Mouse (Mus musculus) megakaryocyte-erythroid progenitor cell, adult 5-6 weeks (primary cell): ENCODE measurements around the gene Plekha8. TPM values are rescaled to one million over a fixed set of nuclear protein-coding genes. Genes with fewer than 3 reads are reported as not detected.

Experiments
- ATAC-seq: replicated peaks from 2 replicates; pipeline ENCODE4 v1.8.0; 2016; ENCODE audit warnings: mild to moderate bottlenecking, inconsistent platforms; ENCODE audit not compliant: severe bottlenecking, poor library complexity, low FRiP score, low TSS enrichment
- total RNA-seq, 2 experiments: library from RNA; stranded (forward) in 1 of 2; stranded (reverse) in 1 of 2; fragments of 200-1000, 215-1000 nt in 1 of 2; fragments of >200 nt in 1 of 2; fragmentation: Nextera tagmentation in 1 of 2; gene quantifications; 2 replicates each; pipeline ENCODE4 v1.2.3; 2014 to 2017

The Plekha8 gene
- total RNA-seq, 2 experiments from 2014 or later: 3.1 to 5.3 TPM

DNA sequence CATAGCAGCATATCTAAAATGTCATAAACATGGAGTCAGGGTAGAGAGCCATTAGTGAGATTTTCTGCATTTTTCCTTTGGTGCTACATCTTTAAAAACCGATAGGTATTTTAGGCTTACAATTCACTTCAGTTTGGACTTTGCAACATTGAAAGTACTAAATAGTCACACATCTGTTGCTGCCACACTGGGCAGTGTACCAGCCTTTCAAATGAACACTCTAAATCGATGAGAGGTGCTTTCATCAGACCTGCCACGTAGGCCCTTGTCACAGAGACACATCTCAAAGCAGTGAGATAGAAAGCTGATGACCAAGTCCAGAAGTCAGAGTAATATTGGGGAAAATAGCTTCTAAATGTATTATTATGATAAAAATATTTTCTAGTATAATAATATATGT is 33.5 kb downstream of the Plekha8 start:
- no peak for ATAC-seq

DNA sequence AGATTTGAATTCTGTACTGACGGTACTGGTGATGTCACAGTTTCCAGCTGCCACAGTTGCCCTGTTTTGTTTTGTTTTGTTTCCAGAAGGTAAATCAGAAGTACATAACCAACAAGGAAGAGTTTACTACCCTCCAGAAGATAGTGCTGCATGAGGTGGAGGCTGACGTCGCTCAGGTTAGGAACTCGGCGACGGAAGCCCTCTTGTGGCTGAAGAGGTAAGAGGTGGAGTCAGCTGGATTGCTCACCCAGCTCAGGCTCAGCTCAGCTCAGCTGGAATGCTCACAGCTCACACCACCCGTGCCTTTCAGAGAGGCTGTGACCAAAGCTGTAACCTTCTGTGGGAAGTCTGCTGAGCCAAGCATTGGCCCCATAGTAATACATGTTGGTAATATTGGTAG is 34.8 kb downstream of the Plekha8 start:
- peak; percentile 73 for ATAC-seq

DNA sequence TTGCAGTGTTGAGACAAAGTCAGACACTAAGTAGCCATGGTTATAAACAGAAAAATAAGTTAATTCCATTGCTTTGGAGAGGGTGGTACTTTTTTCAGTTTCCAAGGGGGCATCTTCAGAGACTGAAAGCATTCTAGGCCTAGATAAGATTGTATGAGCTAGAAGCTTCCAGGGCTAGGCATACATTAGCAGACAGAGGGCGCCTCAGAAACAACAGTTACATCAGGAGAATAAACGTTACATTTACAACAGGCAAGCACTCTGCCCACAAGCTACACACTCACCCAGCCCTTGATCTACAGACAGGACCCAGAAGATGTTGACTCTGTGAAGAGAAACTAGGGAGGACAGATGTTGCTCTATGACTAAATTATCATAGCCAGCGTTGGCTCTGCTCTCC is 36.6 kb downstream of the Plekha8 start:
- ATAC-seq: 0 out of 2 replicates have a peak, but pooled peaks have one; percentile 30

GRCm38 (mm10) chr6:54639877-54640276 is 45.0 kb downstream of the Plekha8 start:
- ATAC-seq: no peak

DNA sequence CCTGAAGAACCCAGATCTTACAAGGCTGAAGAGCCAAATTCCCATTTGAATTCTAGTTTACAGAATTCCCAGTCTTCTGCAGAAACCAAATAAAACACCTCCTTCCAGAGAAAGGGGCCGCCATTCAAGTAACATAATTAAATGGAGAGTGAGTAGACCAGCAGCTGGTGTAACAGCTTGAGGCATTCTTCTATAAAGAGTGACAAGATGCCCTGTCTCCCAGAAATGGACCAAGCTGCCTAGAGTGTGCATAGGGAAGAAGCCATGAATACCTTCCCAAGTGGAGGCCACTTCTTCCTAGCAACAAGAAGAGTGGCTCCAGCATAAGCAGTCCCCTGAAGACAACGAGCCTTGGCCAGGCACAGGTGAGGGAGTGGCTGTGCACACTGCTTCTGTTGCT is 47.0 kb downstream of the Plekha8 start:
- ATAC-seq: no peak

GRCm38 (mm10) chr6:54643181-54643580 is 48.3 kb downstream of the Plekha8 start:
- peak; percentile 86 for ATAC-seq

- ATAC-seq: no peak
Observed at GRCm38 (mm10) chr6:54655471-54656095, 60.7 kb downstream of the Plekha8 start.

DNA sequence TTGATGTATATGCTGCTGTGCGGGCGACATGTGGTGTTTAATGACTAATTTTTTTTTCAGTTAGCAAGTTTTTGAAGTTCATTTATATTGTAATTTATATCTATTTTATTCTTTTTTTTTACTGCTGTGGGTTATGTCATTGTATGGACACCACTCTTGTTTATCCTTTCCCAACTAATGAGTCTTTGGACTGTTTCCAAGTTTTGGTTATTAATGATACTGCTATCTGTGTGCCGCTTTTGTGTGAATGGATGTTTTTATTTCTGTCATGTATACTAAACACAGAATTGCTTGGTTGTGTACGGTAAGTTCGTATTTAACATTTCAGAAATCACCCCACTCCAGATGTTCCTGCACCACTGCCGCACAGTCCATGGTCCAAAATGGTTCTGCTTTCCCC is 63.0 kb downstream of the Plekha8 start:
- no peak for ATAC-seq

GRCm38 (mm10) chr6:54669868-54670267 is 75.0 kb downstream of the Plekha8 start:
- no peak for ATAC-seq

- no peak for ATAC-seq
Observed at GRCm38 (mm10) chr6:54672901-54673300, 78.0 kb downstream of the Plekha8 start.

GRCm38 (mm10) chr6:54679686-54680085 is 84.8 kb downstream of the Plekha8 start:
- peak; percentile 81 for ATAC-seq

DNA sequence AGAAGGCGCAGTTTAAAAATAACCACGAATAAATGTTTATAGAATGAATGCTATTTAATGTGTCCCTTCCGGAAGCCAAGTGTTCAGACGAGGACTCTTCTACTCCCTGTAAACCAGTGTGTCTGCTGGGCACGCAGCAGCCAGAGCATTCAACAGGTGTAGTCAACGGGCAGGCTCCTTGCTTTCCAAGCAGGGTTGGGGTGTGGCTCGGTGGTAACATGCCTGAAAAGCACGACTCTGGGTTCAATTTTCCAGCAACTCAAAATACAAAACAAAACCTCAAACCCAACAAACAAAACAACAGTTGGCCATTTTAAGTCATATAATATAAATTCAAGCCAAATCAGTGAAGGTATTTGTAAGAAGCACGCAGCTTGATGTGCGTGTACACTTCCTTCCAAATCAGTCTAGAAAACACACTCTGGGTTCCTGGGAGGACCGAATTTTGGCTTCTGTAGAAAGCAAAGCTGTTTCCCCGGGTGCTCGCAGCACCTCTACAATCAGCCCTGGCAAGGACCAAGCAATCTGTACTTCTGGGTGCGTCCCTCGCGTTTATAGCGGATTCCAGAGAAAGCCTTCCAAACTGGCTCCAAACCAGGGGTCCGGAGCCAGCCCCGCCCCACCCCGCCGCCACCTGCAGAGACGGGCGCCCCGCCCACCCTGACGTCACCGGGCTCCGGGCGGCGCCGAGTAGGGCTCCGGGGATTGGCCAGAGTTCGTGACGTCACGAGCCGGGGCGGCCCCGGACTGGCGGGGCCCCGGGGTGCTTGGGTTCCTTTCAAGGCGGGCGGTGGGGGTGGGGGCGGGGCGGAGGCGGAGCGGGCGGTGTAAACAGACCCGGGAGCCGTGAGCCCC is 86.2 kb downstream of the Plekha8 start, which contains the start of gene Mturn:
Mturn (plus strand) TSS at position 734 of the 855 bp plus-strand sequence.
- peak; percentile 60 for ATAC-seq

DNA sequence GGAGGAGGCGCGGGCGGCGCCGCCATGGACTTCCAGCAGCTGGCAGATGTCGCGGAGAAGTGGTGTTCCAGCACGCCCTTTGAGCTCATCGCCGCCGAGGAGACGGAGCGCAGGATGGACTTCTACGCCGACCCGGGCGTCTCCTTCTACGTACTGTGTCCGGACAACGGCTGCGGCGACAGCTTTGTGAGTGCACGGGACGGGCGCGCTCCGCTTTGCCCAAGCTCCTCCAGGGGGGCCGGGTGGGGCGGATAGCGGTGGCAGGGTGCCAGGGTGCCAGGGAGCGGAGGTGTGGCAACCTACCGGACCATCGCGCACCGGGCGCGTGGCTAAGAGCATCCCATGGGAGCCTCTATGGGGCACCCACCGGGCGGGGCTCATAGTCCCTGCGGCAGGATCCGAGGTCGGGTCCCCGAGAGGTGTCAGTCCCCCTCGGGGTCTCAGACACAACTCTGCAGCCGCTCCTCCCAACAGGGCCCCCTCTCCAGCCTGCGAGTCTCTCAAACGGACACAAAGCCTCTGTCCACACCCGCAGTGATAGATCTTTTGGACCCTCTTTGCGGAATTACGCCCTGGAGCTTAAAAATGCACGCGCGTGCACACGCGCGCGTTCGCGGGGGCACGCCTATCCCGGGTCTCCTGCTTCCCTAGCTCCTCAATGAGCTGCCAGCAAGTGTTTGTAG is 87.0 kb downstream of the Plekha8 start:
- ATAC-seq: no peak

DNA sequence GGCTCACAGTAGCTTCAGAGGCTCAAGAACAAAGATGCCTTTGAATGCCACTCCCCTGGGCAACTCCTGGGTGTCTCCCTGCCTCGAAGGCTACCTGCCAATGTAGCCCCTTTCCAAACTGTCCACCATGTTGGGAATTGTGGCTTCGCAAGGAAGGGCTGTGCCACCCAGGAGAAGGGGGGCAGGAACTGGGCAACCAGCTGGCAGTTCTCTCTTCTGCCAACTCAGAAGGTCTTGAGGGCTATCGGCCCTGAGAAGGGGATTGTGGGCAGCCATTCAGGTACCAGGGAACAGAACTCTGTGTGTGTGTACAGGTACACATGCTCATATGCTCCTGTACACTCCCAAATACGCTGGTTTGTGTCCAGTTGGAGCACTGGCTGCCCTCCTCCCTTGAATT is 89.2 kb downstream of the Plekha8 start:
- ATAC-seq: no peak

- ATAC-seq: peak; percentile 25
Observed at GRCm38 (mm10) chr6:54685103-54685502, 90.2 kb downstream of the Plekha8 start.

DNA sequence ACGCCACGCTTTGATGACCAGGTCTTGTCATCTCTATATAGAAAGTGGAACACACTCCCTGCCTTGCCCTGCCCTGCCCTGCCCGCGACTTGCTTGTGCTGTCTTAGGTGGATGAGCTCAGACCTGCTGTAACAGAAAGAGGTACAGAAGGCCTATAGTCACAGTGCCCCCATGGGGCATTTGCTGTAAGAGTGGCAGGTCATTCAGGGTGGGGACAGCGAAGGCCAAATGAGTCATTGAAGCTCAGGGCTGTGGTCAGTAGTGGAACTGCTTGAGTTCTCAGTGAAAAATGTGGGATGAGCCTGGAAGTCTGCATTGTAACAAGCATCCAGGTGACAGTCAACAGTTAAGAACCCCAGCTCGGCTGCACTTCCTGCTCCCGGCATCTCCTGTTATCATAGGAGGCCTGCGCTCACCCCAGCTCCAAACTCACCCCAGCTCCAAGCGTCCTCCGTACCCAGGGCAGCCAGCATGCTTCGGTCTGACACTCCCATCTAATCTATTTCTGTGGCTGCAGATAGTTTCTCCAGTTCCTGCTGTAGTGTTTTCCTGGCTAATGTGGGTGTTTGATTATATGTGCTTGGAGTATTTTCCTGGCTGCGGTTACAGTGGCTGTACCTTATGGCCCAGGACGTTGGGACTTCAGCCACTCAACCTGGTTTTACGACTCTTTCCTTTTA is 90.9 kb downstream of the Plekha8 start:
- peak; percentile 28 for ATAC-seq

DNA sequence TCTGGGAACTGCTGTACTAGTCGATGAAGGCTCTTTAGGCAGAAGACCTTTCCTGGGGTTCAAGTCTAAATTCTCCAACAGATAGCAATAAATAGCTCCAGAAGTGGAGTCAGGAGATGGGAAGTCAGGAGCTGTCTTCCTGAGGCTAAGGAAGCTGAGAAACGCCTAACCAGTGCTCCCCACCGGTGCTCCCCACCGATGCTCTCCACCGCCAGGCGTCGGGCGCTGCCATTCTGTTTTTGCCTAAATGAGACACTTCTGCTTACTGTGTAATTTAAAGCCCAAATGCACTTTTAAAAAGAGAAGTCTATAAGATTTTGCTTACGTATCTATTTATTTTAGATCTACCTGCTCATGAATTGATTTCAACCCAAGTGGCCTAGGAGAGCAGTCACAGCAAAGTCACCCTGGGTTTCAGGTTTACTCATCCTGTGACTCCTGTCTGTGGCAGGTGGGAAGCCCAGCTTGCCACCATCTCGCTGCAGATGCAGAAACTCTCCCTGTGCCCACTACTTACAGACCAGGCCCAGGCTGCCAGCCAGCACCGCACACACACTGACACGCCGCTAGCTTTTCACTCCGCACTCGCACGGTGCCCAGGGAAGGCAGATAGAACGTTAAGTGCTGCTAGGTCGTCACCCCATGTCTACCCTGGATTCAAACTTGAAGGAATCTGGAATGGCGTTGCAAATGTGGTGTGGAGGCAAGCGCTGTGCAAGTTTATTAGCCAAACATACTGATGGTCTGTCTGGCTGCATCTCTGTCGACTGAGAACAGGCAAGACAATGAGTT is 92.2 kb downstream of the Plekha8 start:
- no peak for ATAC-seq

DNA sequence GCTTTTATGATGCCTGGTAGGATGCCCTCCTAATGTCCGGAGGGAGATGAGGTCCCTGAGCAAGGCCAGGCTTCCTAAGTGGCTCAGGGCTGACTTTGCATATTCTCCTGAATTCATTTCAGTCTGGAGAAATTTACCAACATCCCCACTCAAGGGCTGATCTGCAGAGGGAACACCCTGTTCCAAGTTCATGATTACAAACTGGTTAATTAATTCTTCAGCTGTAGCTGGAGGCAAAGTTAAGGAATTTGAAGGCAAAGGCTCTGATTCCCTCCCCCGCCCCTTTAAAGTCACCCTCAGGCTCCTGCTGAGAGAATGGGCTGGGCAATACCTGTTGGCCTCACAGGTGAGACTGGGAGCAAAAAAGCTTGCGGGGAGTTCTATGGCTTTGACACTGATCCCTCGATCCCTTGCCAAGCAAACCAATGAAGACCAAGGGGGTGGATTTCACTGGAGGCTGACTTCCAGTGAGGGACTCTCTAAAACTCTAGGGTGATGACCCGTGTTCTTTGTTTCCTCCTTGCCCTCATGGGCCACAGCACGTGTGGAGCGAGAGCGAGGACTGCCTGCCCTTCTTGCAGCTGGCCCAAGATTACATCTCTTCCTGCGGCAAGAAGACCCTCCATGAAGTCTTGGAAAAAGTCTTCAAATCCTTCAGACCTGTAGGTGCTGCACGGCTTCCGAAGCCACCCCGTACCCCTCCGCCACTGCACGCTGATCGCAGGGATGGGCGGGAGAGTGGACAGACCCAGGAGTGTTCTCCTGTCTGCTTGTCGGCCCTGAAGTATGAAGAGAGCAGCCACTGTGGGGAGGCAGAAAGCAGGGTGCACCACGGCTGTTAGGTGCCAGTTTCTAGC is 93.8 kb downstream of the Plekha8 start:
- ATAC-seq: no peak
